Mouse (Mus musculus): ENCODE measurements at regions not wholly inside any gene's neighbourhood (a gene's known extent, or its start where the extent isn't known, plus 50 kb on each side); places are given as distances from the start of the nearest gene placed in this dataset.

DNA sequence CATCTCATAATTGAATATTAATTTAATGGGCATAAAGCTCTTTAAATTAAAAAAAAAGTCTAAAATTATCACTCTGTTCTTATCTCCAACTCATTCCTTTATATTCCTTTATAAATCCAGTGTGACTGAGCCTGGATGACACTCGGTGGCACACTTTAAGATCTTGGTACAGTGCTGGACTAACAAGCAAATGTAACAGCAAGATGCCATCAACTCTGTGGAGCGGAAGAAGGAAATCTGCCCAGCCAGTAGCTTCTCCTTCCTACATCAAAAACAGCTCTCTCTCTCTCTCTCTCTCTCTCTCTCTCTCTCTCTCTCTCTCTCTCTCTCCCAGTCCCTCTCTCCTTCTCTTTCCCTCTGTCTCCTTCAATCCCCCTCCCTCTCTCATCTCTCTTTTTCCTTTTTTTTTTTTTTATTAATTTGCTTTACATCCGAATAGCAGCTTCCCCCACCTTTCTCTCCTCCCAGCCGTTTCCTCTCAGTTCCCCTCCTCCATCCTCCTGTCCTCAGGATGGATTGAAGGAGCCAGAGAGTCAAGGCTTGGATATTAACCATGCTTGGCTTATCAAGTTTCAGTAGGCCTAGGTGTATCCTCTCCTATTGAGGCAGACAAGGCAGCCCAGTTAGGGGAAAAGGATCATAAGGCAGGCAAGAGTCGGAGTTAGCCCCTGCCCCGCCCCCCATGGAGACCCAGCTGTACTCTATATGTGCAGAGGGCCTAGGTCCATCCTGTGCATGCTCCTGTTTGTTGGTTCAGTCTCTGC lies 130.4 kb upstream of the Tmtc2 start:
- no peak for DNase-seq
- intact Hi-C loops (cut with DNase I), result no loop called here

- no peak for DNase-seq
- intact Hi-C loops (cut with DNase I), result no loop called here
Observed at GRCm38 (mm10) chr10:105693131-105693530, 118.9 kb upstream of the Tmtc2 start.

- intact Hi-C loops (cut with DNase I), result no loop called here
- no peak for DNase-seq
Observed at GRCm38 (mm10) chr10:105689388-105689787, 115.1 kb upstream of the Tmtc2 start.

- intact Hi-C loops (cut with DNase I), result no loop called here
- DNase-seq, result no peak
Observed at GRCm38 (mm10) chr10:105688879-105689278, 114.6 kb upstream of the Tmtc2 start.

DNA sequence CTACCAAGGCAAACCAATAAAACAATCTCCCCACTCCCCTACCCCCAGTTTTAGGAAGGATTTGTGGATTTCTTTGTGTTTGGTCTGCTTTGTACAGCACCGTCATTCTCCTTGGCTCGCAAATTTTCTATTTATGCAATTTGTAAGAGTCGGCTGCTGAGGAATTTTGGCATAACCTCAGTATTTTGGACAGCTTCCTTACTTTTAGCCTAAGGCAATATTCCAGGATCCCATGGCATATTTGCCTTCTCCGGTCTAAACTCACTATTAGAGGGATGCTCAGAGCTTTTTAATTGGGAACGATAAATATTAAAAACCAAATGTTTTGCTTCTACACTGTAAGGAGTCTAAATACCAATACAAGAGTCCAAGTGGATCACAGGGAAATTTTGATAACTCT lies 112.6 kb upstream of the Tmtc2 start:
- intact Hi-C loops (cut with DNase I), result no loop called here
- peak in 1 of 2 experiments; percentile 2 for DNase-seq

DNA sequence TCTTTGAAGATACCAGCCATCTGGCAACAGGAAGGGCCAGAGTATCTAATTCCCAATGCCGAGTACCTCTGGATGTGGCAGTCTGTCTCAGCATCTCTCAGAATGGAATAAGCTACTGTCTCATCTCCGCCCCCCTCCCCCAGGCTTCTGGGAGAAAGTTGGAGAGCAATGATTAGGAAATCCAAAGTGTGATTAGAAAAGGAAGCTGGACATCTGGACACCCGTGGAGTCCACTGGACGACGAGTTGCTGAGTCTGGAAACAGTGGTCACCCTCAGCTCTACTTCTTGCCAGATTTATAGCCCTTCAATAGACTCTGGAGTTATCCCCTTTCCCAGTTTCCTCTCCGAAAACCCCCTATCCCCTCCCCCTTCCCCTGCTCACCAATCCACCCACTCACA lies 105.3 kb upstream of the Tmtc2 start:
- DNase-seq, result no peak
- intact Hi-C loops (cut with DNase I), result no loop called here

DNA sequence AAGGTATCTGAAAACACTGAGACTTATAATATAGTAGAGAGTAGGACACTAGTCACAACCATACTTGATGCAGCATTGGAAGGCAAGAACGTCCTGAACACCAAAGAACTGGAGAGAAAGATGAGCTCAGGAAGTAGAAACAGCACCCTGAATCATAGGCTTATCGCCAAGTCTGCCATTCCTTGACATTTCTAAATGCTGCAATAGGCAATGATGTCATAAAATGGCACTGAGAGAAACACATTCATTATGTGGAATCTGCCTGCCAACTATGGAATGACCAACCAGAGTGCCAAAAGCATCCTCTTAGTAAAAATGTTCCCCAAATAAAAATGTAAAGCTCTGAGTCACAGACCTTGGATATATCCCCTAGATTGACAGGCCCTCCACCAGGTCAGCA lies 92.7 kb upstream of the Tmtc2 start:
- DNase-seq, result no peak
- intact Hi-C loops (cut with DNase I), result no loop called here

DNA sequence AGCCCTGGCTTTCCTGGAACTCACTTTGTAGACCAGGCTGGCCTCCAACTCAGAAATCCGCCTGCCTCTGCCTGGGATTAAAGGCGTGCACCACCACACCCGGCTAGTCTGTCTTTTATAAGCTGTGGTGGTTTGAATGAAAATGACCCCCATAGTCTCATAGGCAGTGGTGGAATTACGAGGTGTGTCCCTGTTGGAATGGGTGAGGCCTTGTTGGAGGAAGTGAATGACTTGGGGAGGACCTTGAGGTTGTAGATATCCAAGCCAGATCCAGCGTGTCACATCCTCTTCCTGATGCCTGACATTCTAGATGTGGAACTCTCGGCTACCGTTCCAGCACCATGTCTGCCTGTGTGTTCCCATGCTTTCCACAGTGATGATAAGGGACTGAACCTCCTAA lies 86.5 kb upstream of the Tmtc2 start:
- intact Hi-C loops (cut with DNase I), result no loop called here
- no peak for DNase-seq

DNA sequence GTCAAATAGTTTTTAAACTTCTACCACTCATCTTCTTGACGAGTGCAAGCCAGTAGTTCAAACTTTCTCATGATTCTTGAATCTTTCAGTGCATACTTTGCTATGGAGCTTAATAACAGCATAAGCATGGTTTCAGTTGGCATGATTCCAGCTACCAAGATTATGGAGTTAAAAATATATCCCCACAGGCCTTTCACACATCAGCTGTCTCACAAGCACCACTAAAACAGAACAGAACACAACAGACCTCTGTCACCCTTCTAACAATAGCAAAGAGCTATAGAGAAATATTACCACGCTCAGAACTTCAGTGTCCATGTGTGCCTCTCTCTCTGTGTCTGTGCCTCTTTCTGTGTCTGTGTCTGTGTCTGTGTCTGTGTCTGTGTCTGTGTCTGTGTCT lies 82.5 kb upstream of the Tmtc2 start:
- DNase-seq, result peak; percentile 34 to 36
- intact Hi-C loops (cut with DNase I), result no loop called here

DNA sequence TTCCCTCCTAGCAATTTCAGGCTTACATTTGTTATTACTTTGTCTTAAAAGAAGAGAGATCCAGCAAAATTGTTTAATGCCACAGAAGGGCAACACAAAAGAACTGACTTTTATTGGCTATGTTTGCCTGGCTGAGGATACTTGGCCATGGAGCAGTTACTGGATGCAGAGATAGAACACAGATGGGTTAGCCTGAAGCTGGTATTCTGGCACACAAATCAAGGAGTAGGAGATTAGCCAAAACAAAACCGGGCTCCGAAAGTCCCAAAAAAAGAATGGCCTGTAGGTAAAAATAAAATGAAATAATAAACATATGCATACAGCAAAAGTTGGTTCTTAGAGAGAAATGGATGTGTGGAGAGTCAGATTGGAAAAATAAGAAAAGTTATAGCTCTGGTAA lies 78.2 kb upstream of the Tmtc2 start:
- intact Hi-C loops (cut with DNase I), result no loop called here
- DNase-seq, result no peak

- DNase-seq, result no peak
- intact Hi-C loops (cut with DNase I), result no loop called here
Observed at GRCm38 (mm10) chr10:105639011-105639451, 64.8 kb upstream of the Tmtc2 start.

DNA sequence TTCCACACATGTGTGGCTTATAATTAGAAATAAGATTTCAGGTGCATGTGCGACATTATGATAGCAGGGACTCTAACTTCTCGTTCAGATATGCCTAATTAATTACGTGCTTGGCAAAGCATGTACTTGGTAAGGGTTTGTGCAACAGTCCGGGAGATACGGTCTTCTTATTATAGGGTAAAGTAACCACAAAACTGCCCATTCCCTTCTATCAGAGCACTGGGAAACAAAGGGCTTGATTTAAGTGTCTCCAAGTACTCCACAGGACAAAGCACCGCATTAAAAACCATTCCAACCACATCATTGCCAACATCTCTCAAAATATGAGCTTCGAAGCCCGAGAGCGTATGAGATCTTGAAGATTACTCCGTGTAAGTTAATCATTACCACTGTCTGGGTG lies 64.2 kb upstream of the Tmtc2 start:
- DNase-seq, result no peak
- intact Hi-C loops (cut with DNase I), result no loop called here

GRCm38 (mm10) chr10:105626842-105627241 lies 52.6 kb upstream of the Tmtc2 start:
- intact Hi-C loops (cut with DNase I), result no loop called here
- DNase-seq, result no peak

DNA sequence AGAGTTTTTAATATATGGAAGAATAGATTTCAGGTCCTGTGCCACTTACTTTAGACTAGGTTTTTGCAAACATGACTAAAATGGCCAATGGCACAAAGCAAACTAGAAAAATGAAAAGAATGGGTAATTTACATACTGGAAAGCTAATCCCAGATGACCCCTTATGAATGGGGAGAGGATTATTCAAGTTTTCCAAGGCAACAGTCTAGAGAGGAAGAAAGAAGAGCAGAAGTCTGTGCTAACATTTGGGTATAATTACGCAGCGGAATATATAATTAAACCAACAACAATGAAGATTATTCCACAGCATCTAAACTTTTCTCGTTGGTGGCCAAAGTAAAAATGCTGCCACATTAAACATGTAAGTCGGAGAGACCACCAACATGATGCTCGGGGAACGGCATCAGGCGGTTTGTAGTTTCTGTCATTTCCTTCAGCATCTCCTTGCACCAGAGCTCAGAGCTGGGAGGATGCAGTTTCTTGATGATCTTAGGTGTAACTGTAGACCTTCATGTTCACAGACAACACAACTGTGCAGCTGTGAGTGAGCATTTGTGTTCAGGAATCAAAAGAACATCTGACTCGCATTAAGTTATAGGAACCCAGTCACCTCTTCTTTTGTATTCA lies 51.2 kb upstream of the Tmtc2 start:
- intact Hi-C loops (cut with DNase I), result no loop called here
- no peak for DNase-seq
